Mouse (Mus musculus): Measurements from ENCODE around the gene S100a5.

S100a5 gene

GRCm38 (mm10) chr3:90608223-90608622 is at the start of gene S100a5:
Gene S100a5, plus strand, starts transcription at chr3:90608523.
- no peak for DNase-seq

DNA sequence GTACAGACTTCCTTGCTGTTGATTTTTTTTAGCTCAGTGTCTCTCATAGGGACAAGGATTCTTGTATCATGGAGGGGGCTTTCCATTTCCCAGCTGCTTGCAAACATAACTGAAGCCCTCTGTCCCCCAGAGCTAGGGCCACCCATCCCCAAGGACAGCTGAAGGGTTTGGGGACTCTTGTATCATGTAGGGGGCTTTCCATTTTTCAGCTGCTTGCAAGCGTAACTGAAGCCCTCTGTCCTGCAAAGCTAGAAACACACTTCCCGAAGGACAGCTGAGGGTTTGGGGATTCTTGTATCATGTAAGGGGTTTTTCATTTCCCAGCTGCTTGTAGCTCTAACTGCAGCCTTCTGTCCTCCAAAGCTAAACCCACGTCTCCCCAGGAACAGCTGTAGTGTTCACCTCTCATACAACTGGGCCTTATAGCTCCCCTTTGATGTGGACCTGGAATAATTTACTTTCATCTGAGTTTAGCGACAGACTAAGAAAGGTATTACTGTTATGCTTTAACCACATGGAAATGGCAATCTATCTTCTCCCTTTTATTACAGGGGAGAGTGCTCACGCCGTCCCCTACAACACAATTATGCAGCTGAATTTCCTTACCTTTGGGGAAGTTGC is 48.2 kb upstream of the S100a5 start, which contains the start of gene S100a3:
S100a3 (plus strand) TSS at position 571 of the 621 bp plus-strand sequence.
- DNase-seq: no peak

- DNase-seq: no peak
Measured at GRCm38 (mm10) chr3:90574691-90575090, 33.6 kb upstream of the S100a5 start.

GRCm38 (mm10) chr3:90575320-90575719 is 33.0 kb upstream of the S100a5 start:
- no peak for DNase-seq

- DNase-seq: no peak
Measured at GRCm38 (mm10) chr3:90576351-90577001, 31.8 kb upstream of the S100a5 start.

- DNase-seq: no peak
Measured at GRCm38 (mm10) chr3:90579433-90579832, 28.9 kb upstream of the S100a5 start.

- DNase-seq: no peak
Measured at GRCm38 (mm10) chr3:90581141-90581540, 27.2 kb upstream of the S100a5 start.

- no peak for DNase-seq
Measured at GRCm38 (mm10) chr3:90582156-90582555, 26.2 kb upstream of the S100a5 start.

DNA sequence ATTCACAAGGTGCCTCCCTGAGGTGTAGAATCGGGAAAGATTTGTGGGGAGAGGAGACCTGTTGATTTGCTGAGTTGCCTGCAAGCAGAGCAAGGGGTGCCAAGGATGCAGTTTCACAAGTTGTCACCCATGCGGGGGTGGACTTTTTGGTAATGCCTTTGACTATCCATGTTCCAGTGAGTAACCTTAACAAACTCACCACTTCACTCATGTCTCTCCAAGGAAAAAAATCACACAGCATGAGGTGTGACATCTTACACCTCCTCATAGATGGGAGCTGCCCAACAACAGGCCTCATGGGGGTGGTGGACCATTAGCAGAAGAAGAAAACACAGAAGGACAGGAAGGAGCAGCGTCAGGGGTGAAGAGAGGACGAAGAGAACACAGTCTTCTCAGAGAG is 25.8 kb upstream of the S100a5 start:
- no peak for DNase-seq

DNA sequence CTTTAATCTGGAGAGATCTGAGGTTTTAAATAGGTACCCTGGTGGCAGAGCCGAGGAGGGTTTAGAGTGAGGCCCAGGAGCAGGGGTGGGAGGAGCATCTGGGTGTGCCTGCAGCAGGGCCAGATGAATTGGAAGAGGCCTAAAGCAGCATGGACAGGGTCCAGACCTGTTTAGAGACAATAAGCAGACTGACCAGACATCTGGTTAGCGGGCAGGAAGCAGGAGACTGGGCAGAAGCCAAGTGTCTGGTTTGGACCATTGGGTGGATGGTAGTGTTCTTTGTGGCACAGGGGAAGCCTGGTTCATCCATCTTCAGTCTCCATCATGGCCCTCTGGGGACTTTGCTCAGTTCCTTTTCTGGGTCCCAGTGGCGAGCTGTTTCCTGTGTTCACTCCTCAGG is 24.4 kb upstream of the S100a5 start:
- DNase-seq: no peak

DNA sequence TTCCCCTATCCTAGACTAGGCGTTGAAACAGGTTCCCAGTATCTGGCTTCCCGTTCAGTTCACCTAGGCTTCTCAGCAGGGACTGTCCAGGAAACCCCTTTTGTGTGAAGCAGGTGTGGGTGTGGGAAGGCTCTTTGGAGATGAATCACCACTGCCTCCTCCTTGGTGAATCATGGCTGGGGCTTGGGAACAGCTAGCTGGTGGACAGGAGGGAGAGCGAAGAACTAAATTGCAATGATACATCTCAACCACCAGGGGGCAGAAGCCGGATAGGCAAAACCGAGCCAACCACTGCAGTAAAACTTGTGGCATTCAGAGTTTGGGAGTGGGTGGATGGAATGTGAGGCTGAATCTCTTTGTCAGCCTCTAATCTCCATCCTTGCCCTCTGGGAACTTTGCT is 22.7 kb upstream of the S100a5 start:
- DNase-seq: peak in 1 of 2 experiments; percentile 57

GRCm38 (mm10) chr3:90586016-90586643 is 22.2 kb upstream of the S100a5 start:
- no peak for DNase-seq

DNA sequence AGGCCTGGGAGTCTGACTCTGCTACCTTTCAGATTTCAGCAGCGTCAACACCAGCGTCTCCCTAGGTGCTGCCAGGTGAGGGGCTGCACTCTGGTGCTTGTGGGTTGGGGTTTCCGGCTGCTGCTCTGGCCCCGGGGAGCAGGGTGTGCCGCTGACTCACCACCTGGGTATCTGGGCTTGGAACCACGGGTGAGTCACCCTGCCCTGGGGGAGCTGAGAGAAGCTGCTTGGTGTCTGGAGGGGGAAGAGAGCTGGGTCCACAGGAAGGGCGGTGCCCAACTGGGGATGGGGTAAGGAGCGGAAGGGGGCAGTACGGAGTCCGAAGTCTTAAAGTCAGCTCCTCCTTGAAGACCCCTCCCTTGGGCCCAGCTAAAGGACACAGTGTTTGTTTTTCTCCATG is 21.4 kb upstream of the S100a5 start:
- DNase-seq: peak; percentile 76 to 88

GRCm38 (mm10) chr3:90587361-90588101 is 20.8 kb upstream of the S100a5 start:
- no peak for DNase-seq

- no peak for DNase-seq
Measured at GRCm38 (mm10) chr3:90589390-90589789, 18.9 kb upstream of the S100a5 start.

DNA sequence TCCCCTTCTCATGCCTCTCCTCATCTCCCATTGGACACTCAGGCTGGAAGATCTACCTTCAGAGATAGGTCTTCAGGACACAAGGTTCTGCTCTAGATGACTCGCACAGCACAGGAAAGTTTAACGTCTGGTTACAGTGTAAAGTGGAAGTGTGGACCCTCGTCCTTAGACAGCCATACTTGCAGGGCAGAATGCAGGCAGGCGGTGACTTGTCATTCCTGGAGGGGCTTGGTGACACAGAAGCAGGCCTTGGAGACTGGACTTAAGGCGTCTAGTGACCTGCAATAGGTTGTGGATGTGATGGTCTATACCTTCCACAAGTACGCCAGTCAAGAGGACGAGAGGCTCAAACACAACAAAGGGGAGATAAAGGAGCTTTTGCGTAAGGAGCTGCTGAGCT is 18.4 kb upstream of the S100a5 start, which contains the start of gene S100a2:
S100a2 (plus strand) TSS at position 301 of the 400 bp plus-strand sequence.
- DNase-seq: no peak

GRCm38 (mm10) chr3:90594466-90594865 is 13.9 kb upstream of the S100a5 start:
- no peak for DNase-seq

GRCm38 (mm10) chr3:90595556-90595955 is 12.8 kb upstream of the S100a5 start:
- DNase-seq: no peak

DNA sequence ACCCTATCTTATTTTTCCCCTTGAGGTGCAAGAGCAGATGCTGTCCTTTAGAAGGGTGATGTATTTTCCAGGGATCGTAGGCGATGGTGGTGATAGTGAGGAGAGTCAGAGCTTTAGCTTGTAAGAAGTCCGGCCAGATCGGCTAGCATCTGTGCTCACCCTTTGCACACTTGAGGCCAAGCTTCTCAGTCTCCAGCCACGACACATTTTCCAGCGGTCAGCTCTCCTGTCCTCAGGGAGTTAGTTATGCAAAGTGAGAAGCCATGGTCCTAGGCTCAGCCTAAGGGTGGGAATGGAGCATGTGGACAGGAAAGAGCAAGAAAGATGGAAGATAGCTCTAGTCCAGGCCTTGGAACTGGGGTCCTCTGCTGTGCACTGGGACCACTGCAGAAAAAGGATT is 11.5 kb upstream of the S100a5 start:
- no peak for DNase-seq

DNA sequence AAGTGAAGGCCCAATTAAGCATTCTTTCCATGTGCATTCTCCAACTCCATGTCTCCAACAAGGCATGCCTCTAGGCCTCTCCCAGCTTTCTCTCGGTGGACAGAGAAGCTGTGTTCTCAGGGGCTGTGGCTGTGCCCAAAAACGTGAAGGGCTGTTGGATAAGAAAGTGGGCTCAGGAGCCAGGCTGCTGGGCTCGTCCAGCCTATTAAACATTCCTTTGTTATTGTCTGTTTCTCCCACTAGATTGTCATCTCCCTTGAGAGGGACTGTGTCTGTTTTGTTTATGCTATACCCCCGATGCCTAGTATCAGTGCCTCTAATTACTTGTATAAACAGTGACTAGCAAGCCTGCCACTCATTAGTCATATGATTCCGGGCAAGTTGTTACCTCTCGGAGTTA is 10.6 kb upstream of the S100a5 start:
- DNase-seq: no peak

GRCm38 (mm10) chr3:90598212-90598611 is 10.1 kb upstream of the S100a5 start:
- DNase-seq: no peak

- DNase-seq: no peak
Measured at GRCm38 (mm10) chr3:90599401-90599800, 8.9 kb upstream of the S100a5 start.

- no peak for DNase-seq
Measured at GRCm38 (mm10) chr3:90600036-90600435, 8.3 kb upstream of the S100a5 start.
